In genomic region chr9:69765483-69766050, GRCm38 (mm10) we compare ENCODE assay signal across 26 mouse cellular contexts. TPM values are rescaled to one million over a fixed set of nuclear protein-coding genes. Genes with fewer than 3 reads are reported as not detected.
A peak's percentile ranks its signal among the peaks of the same experiment; 100 is the strongest.
DNase-seq lines count a peak whose midpoint lies in the region; ATAC-seq and TF ChIP-seq lines count a peak whose summit lies in the region.
"Had no signal": no experiment of that assay in that cellular context is flagged by ENCODE, and none has a peak within 500 bp of the region (broad histone marks: within the 10 kb centered on the region; RNA-seq: fewer than 3 reads in every experiment).

No protein-coding gene starts in this region.

- no peak for TF ChIP-seq CTCF in forebrain, postnatal 0 days (IDR thresholded peaks at IDR 0.05; ENCODE audit: low read depth)

- H3K9ac ChIP-seq in forebrain, embryonic 11.5 days (ENCODE audit: low read length) = no peak overlapping the region
- H3K9ac ChIP-seq in forebrain, postnatal 0 days = no peak overlapping the region
- no peak overlapping the region for H3K9ac ChIP-seq in midbrain, embryonic 15.5 days
- H3K9ac ChIP-seq in liver, embryonic 11.5 days (ENCODE audit: low read depth, low read length) = no peak overlapping the region
- H3K9ac ChIP-seq: embryonic facial prominence, embryonic 12.5 days; heart, embryonic 15.5 days; intestine, embryonic 15.5 days; stomach, embryonic 15.5 days had no signal

- peak overlapping the region; percentile 40; the same call in 1 of the 2 replicates for H3K4me2 ChIP-seq in forebrain, embryonic 11.5 days (ENCODE audit: low read depth, low read length, severe bottlenecking)
- no peak overlapping the region for H3K4me2 ChIP-seq in forebrain, postnatal 0 days (ENCODE audit: low read depth)
- peak overlapping the region; percentile 43; the same call in 1 of the 2 replicates for H3K4me2 ChIP-seq in midbrain, embryonic 15.5 days
- no peak overlapping the region for H3K4me2 ChIP-seq in liver, embryonic 11.5 days
- H3K4me2 ChIP-seq: embryonic facial prominence, embryonic 12.5 days; heart, embryonic 15.5 days; intestine, embryonic 15.5 days; stomach, embryonic 15.5 days had no signal

- no peaks in the 10 kb centered on the region for H3K9me3 ChIP-seq in forebrain, embryonic 11.5 days (ENCODE audit: control insufficient read depth, low read length)
- H3K9me3 ChIP-seq in forebrain, postnatal 0 days (ENCODE audit: low read length) = no peaks in the 10 kb centered on the region
- no peaks in the 10 kb centered on the region for H3K9me3 ChIP-seq in limb, embryonic 10.5 days (replicated peaks)
- H3K9me3 ChIP-seq in midbrain, embryonic 15.5 days = no peaks in the 10 kb centered on the region
- H3K9me3 ChIP-seq in liver, embryonic 11.5 days (ENCODE audit: control insufficient read depth, low read length) = no peaks in the 10 kb centered on the region
- H3K9me3 ChIP-seq: embryonic facial prominence, embryonic 12.5 days; heart, embryonic 15.5 days; intestine, embryonic 15.5 days; stomach, embryonic 15.5 days had no signal

- no peak overlapping the region for H3K27ac ChIP-seq in forebrain, embryonic 11.5 days (ENCODE audit: low read depth, low read length)
- no peak overlapping the region for H3K27ac ChIP-seq in forebrain, postnatal 0 days (ENCODE audit: low read depth, low read length)
- H3K27ac ChIP-seq in limb, embryonic 10.5 days = no peak overlapping the region
- H3K27ac ChIP-seq in midbrain, embryonic 15.5 days = peak overlapping the region; percentile 38; the same call in 1 of the 2 replicates
- no peak overlapping the region for H3K27ac ChIP-seq in liver, embryonic 11.5 days (ENCODE audit: low read depth, low read length)
- H3K27ac ChIP-seq: embryonic facial prominence, embryonic 12.5 days; heart, adult 2 months; heart, embryonic 15.5 days; intestine, embryonic 15.5 days; stomach, embryonic 15.5 days had no signal

- under 1% methylated on average over 8 of the region's 8 CpGs for WGBS in forebrain, embryonic 11.5 days
- 4% methylated on average over 8 of the region's 8 CpGs for WGBS in forebrain, postnatal 0 days
- 2% methylated on average over 8 of the region's 8 CpGs for WGBS in limb, embryonic 10.5 days
- under 1% methylated on average over 8 of the region's 8 CpGs for WGBS in midbrain, embryonic 15.5 days
- WGBS in liver, embryonic 11.5 days = 2% methylated on average over 8 of the region's 8 CpGs

- no peak overlapping the region for H3K4me3 ChIP-seq in forebrain, embryonic 11.5 days (ENCODE audit: low read depth, low read length)
- no peak overlapping the region for H3K4me3 ChIP-seq in forebrain, postnatal 0 days (ENCODE audit: low read depth, low read length)
- no peak overlapping the region for H3K4me3 ChIP-seq in limb, embryonic 10.5 days
- no peak overlapping the region for H3K4me3 ChIP-seq in midbrain, embryonic 15.5 days
- no peak overlapping the region for H3K4me3 ChIP-seq in liver, embryonic 11.5 days (ENCODE audit: low read depth, low read length)
- H3K4me3 ChIP-seq: embryonic facial prominence, embryonic 12.5 days; erythroblast, embryonic 14.5 days; heart, adult 2 months; heart, embryonic 15.5 days; intestine, embryonic 15.5 days; stomach, embryonic 15.5 days had no signal

- no peaks in the 10 kb centered on the region for H3K36me3 ChIP-seq in forebrain, embryonic 11.5 days (ENCODE audit: control insufficient read depth, insufficient read depth, low read length)
- H3K36me3 ChIP-seq in forebrain, postnatal 0 days (ENCODE audit: insufficient read depth) = no peaks in the 10 kb centered on the region
- no peaks in the 10 kb centered on the region for H3K36me3 ChIP-seq in limb, embryonic 10.5 days
- H3K36me3 ChIP-seq in midbrain, embryonic 15.5 days (replicated peaks) = no peaks in the 10 kb centered on the region
- no peaks in the 10 kb centered on the region for H3K36me3 ChIP-seq in liver, embryonic 11.5 days (ENCODE audit: control insufficient read depth, insufficient read depth, low read length)
- H3K36me3 ChIP-seq: embryonic facial prominence, embryonic 12.5 days; heart, embryonic 15.5 days; intestine, embryonic 15.5 days; stomach, embryonic 15.5 days had no signal

- H3K4me1 ChIP-seq in forebrain, embryonic 11.5 days (replicated peaks; ENCODE audit: control insufficient read depth, insufficient read depth, low read length) = peaks cover 27% of the 10 kb centered on the region
- no peaks in the 10 kb centered on the region for H3K4me1 ChIP-seq in forebrain, postnatal 0 days (ENCODE audit: insufficient read depth)
- H3K4me1 ChIP-seq in limb, embryonic 10.5 days = peaks cover 41% of the 10 kb centered on the region
- peaks cover 43% of the 10 kb centered on the region for H3K4me1 ChIP-seq in midbrain, embryonic 15.5 days
- no peaks in the 10 kb centered on the region for H3K4me1 ChIP-seq in liver, embryonic 11.5 days (replicated peaks; ENCODE audit: control insufficient read depth, insufficient read depth, low read length)

- H3K27me3 ChIP-seq in forebrain, embryonic 11.5 days (ENCODE audit: control insufficient read depth, insufficient read depth, low read length) = peaks cover 86% of the 10 kb centered on the region
- H3K27me3 ChIP-seq in forebrain, postnatal 0 days (ENCODE audit: insufficient read depth, low read length) = peaks cover 90% of the 10 kb centered on the region
- peaks cover 100% of the 10 kb centered on the region for H3K27me3 ChIP-seq in limb, embryonic 10.5 days (ENCODE audit: low read depth, poor library complexity, severe bottlenecking)
- H3K27me3 ChIP-seq in midbrain, embryonic 15.5 days (replicated peaks) = peaks cover 63% of the 10 kb centered on the region
- H3K27me3 ChIP-seq in liver, embryonic 11.5 days (replicated peaks; ENCODE audit: control insufficient read depth, insufficient read depth, low read length) = peaks cover 99% of the 10 kb centered on the region

- no peak for ATAC-seq in forebrain, embryonic 11.5 days (replicated peaks; ENCODE audit: low FRiP score)
- ATAC-seq in forebrain, postnatal 0 days = no peak
- no peak for ATAC-seq in midbrain, embryonic 15.5 days (replicated peaks)
- no peak for ATAC-seq in liver, embryonic 11.5 days (replicated peaks; ENCODE audit: low FRiP score)
- ATAC-seq: intestine, embryonic 15.5 days had no signal

- no peak for DNase-seq in forebrain, embryonic 11.5 days (ENCODE audit: low spot score)
- DNase-seq in forebrain, postnatal 0 days = no peak
- peak; percentile 20 for DNase-seq in ES-CJ7 (ENCODE audit: low read depth, low spot score)
- peak; percentile 37 for DNase-seq in limb, embryonic 10.5 days (ENCODE audit: low spot score)
- DNase-seq in liver, embryonic 11.5 days (ENCODE audit: low spot score) = no peak
- no peak for DNase-seq in thymus, postnatal 36 days
- no peak for DNase-seq in adrenal gland, postnatal 14 days
- DNase-seq: cerebellum, adult 8-10 months; gastrocnemius, postnatal 10 days; heart, adult 2 months; heart, postnatal 4 days; kidney, adult 9 months; kidney, postnatal 25 days; lung, adult 18-20 months; lung, postnatal 14 days had no signal

RNA-seq across cellular contexts. Expression of gene Foxb1, which starts 4.8 kb away (rescaled TPM):
- polyA plus RNA-seq in forebrain, embryonic 11.5 days (2014; fragmentation: Nextera tagmentation; extraction: Ambion mirVana) = 1.8 and 2.8 TPM in 2 replicates
- total RNA-seq in forebrain, postnatal 0 days (2014; rRNA removed) = 2.5 and 8.7 TPM in 2 replicates
- polyA plus RNA-seq in forebrain, postnatal 0 days (2015; fragmentation: Nextera tagmentation; extraction: Ambion mirVana) = 0.47 and 2.0 TPM in 2 replicates
- polyA plus RNA-seq in limb, embryonic 10.5 days (2016; fragmentation: Nextera tagmentation; extraction: Ambion mirVana) = 0.05 and 0.08 TPM in 2 replicates
- 15.1 and 20.7 TPM in 2 replicates for polyA plus RNA-seq in midbrain, embryonic 15.5 days (2015; fragmentation: Nextera tagmentation; extraction: Ambion mirVana)
- not detected in 2 replicates for polyA plus RNA-seq in liver, embryonic 11.5 days (2014; fragmentation: Nextera tagmentation; extraction: Ambion mirVana)
- not detected in 2 replicates for total RNA-seq in adrenal gland, postnatal 14 days (2021)
- total RNA-seq: adrenal gland, adult 18-20 months; gastrocnemius, postnatal 10 days; heart, adult 2 months; heart, postnatal 4 days; layer of hippocampus, adult 8-10 months; left cerebral cortex, postnatal 36 days; liver, adult 2 months; megakaryocyte-erythroid progenitor cell, adult 5-6 weeks had no signal
- polyA plus RNA-seq: erythroblast, embryonic 14.5 days; heart, adult 2 months; heart, embryonic 15.5 days; intestine, embryonic 15.5 days; liver, adult 2 months had no signal

Comparison
In these comparisons a context has a peak if more than half of its experiments do, and no peak if none do; other contexts are left out.
1. H3K4me2 ChIP-seq: peak in forebrain, embryonic 11.5 days (single experiment) and midbrain, embryonic 15.5 days (single experiment); none in forebrain, postnatal 0 days (single experiment) and liver, embryonic 11.5 days (single experiment).
2. DNase-seq: peak in ES-CJ7 (single experiment) and limb, embryonic 10.5 days (single experiment); none in forebrain, embryonic 11.5 days (single experiment), forebrain, postnatal 0 days (single experiment), liver, embryonic 11.5 days (single experiment), thymus, postnatal 36 days (0 of 2) and adrenal gland, postnatal 14 days (single experiment).